Mouse (Mus musculus): ENCODE measurements around the gene Syt3. TPM values are rescaled to one million over a fixed set of nuclear protein-coding genes. Genes with fewer than 3 reads are reported as not detected.

Gene Syt3
- total and polyA plus RNA-seq, 2 experiments from 2014 or later = 79.2 to 130 TPM

GRCm38 (mm10) chr7:44356590-44357481 lies 27.1 kb upstream of the Syt3 start:
- WGBS = 11% methylated on average over 35 of the region's 35 CpGs
- ATAC-seq (no peak), DNase-seq (ENCODE audit: low spot score) (peak; percentile 18)
- Histone ChIP-seq H3K9me3 (ENCODE audit: low read length) (no peaks in the 10 kb centered on the region), H3K36me3 (ENCODE audit: insufficient read depth, low read length) (no peaks in the 10 kb centered on the region), H3K9ac (replicated peaks; ENCODE audit: low read length) (no peak overlapping the region), H3K27ac (no peak overlapping the region), H3K4me1 (ENCODE audit: insufficient read depth, low read length) (peaks cover 9% of the 10 kb centered on the region), H3K27me3 (ENCODE audit: insufficient read depth, low read length) (peaks cover 25% of the 10 kb centered on the region; the same call in 1 of the 2 replicates), H3K4me3 (ENCODE audit: low read length) (no peak overlapping the region), H3K4me2 (ENCODE audit: low read depth, low read length) (no peak overlapping the region)
- no peak for TF ChIP-seq CTCF (IDR thresholded peaks at IDR 0.05; ENCODE audit: low read depth)

GRCm38 (mm10) chr7:44357531-44357930 lies 26.4 kb upstream of the Syt3 start:
- H3K4me1 ChIP-seq (ENCODE audit: insufficient read depth, low read length) = peaks cover 9% of the 10 kb centered on the region
- no peaks in the 10 kb centered on the region for H3K9me3 ChIP-seq (ENCODE audit: low read length)
- TF ChIP-seq CTCF (IDR thresholded peaks at IDR 0.05; ENCODE audit: low read depth) = peak; percentile 17; the same call in 1 of the 2 replicates
- H3K4me2 ChIP-seq (ENCODE audit: low read depth, low read length) = no peak overlapping the region
- WGBS = 23% methylated on average over 10 of the region's 10 CpGs
- no peak overlapping the region for H3K27ac ChIP-seq
- H3K9ac ChIP-seq (replicated peaks; ENCODE audit: low read length) = no peak overlapping the region
- peak; percentile 23 for DNase-seq (ENCODE audit: low spot score)
- H3K4me3 ChIP-seq (ENCODE audit: low read length) = no peak overlapping the region
- no peak for ATAC-seq
- peaks cover 22% of the 10 kb centered on the region; the same call in 1 of the 2 replicates for H3K27me3 ChIP-seq (ENCODE audit: insufficient read depth, low read length)
- no peaks in the 10 kb centered on the region for H3K36me3 ChIP-seq (ENCODE audit: insufficient read depth, low read length)

- no peak overlapping the region for H3K9ac ChIP-seq (replicated peaks; ENCODE audit: low read length)
Measured at GRCm38 (mm10) chr7:44358012-44358411, 25.9 kb upstream of the Syt3 start.

GRCm38 (mm10) chr7:44358886-44359654 lies 24.8 kb upstream of the Syt3 start:
- H3K9me3 ChIP-seq (ENCODE audit: low read length) = no peaks in the 10 kb centered on the region

More at GRCm38 (mm10) chr7:44358012-44358411, 25.9 kb upstream of the Syt3 start:
- TF ChIP-seq CTCF (IDR thresholded peaks at IDR 0.05; ENCODE audit: low read depth) = no peak
- Histone ChIP-seq H3K27ac (no peak overlapping the region), H3K4me1 (ENCODE audit: insufficient read depth, low read length) (peaks cover 9% of the 10 kb centered on the region), H3K4me2 (ENCODE audit: low read depth, low read length) (no peak overlapping the region), H3K27me3 (ENCODE audit: insufficient read depth, low read length) (peaks cover 19% of the 10 kb centered on the region; the same call in 1 of the 2 replicates), H3K36me3 (ENCODE audit: insufficient read depth, low read length) (no peaks in the 10 kb centered on the region), H3K4me3 (ENCODE audit: low read length) (no peak overlapping the region), H3K9me3 (ENCODE audit: low read length) (no peaks in the 10 kb centered on the region)
- no peak for DNase-seq (ENCODE audit: low spot score)
- WGBS = 23% methylated on average over 5 of the region's 5 CpGs
- ATAC-seq = no peak

GRCm38 (mm10) chr7:44359908-44360672 lies 23.8 kb upstream of the Syt3 start:
- Histone ChIP-seq H3K9me3 (ENCODE audit: low read length) (no peaks in the 10 kb centered on the region), H3K9ac (replicated peaks; ENCODE audit: low read length) (peak overlapping the region; percentile 58), H3K4me3 (ENCODE audit: low read length) (peak overlapping the region; percentile 51), H3K4me1 (ENCODE audit: insufficient read depth, low read length) (peaks cover 9% of the 10 kb centered on the region), H3K4me2 (ENCODE audit: low read depth, low read length) (peak overlapping the region; percentile 93), H3K27me3 (ENCODE audit: insufficient read depth, low read length) (peaks cover 6% of the 10 kb centered on the region; the same call in 1 of the 2 replicates), H3K27ac (peak overlapping the region; percentile 88), H3K36me3 (ENCODE audit: insufficient read depth, low read length) (no peaks in the 10 kb centered on the region)
- DNase-seq (ENCODE audit: low spot score) = peak; percentile 98
- peak; percentile 73 for ATAC-seq
- WGBS = under 1% methylated on average over 53 of the region's 54 CpGs
- peak; percentile 49 for TF ChIP-seq CTCF (IDR thresholded peaks at IDR 0.05; ENCODE audit: low read depth)

More at GRCm38 (mm10) chr7:44358886-44359654, 24.8 kb upstream of the Syt3 start:
- peaks cover 9% of the 10 kb centered on the region for H3K4me1 ChIP-seq (ENCODE audit: insufficient read depth, low read length)
- no peak for TF ChIP-seq CTCF (IDR thresholded peaks at IDR 0.05; ENCODE audit: low read depth)
- peak overlapping the region; percentile 88 for H3K27ac ChIP-seq
- H3K27me3 ChIP-seq (ENCODE audit: insufficient read depth, low read length) = peaks cover 12% of the 10 kb centered on the region; the same call in 1 of the 2 replicates
- H3K36me3 ChIP-seq (ENCODE audit: insufficient read depth, low read length) = no peaks in the 10 kb centered on the region
- DNase-seq (ENCODE audit: low spot score) (peak; percentile 67), ATAC-seq (peak; percentile 31; the same call in 1 of the 2 replicates)
- peak overlapping the region; percentile 58 for H3K9ac ChIP-seq (replicated peaks; ENCODE audit: low read length)
- peak overlapping the region; percentile 51 for H3K4me3 ChIP-seq (ENCODE audit: low read length)
- H3K4me2 ChIP-seq (ENCODE audit: low read depth, low read length) = peak overlapping the region; percentile 93
- WGBS = 4% methylated on average over 17 of the region's 26 CpGs
